Mouse (Mus musculus) embryonic stem cell, embryonic (primary cell): ENCODE data around the gene Pcp2.

ENCODE experiments used
- CTCF ChIA-PET, 4 experiments: fragments of 300-600 bp in 2 of 4; fragments of 350-600 bp in 2 of 4; sonication (Branson Sonifier 250); formaldehyde crosslinking; loops; one replicate each; lab custom pipeline; 2022; ENCODE audit warnings: inconsistent platforms in 2 of 4; lab: Charles Lee
- POLR2A ChIA-PET, 4 experiments: fragments of 300-600 bp in 2 of 4; fragments of 350-600 bp in 2 of 4; sonication (Branson Sonifier 250); formaldehyde crosslinking; loops; one replicate each; lab custom pipeline; 2022; ENCODE audit warnings: antibody characterized with exemption in 4 of 4, inconsistent platforms in 1 of 4; lab: Charles Lee

Gene Pcp2

GRCm38 (mm10) chr8:3598054-3598453 lies 27.3 kb downstream of the Pcp2 start:
- POLR2A ChIA-PET: interaction anchor here (0.5 to 5.6 kb wide), 80 partner anchors 10 to 1080 kb away, joined by 3 to 113 read pairs (median 5); partner anchors contain the start of genes C330021F23Rik (in 3 of the 4), Camsap3 (in 3 of the 4), Mcoln1 (in 3 of the 4) and Pet100 (in 3 of the 4)
- CTCF ChIA-PET: interaction anchor here (0.5 to 2.2 kb wide), 17 partner anchors 11 to 261 kb away, joined by 3 to 7 read pairs (median 4); partner anchors contain the start of genes Trappc5 (in 3 of the 4), Fcor (in 2 of the 4), C330021F23Rik (in 1 of the 4) and Camsap3 (in 1 of the 4)

- ChIA-PET CTCF (no interaction called here), POLR2A (interaction anchor here in 2 of 4 experiments (0.7 to 2.6 kb wide), 5 partner anchors 15 to 80 kb away, joined by 3 to 10 read pairs (median 4); partner anchors contain the start of gene C330021F23Rik (in 1 of the 2))
Measured at GRCm38 (mm10) chr8:3594466-3594865, 30.9 kb downstream of the Pcp2 start.

- POLR2A ChIA-PET: interaction anchor here in 2 of 4 experiments (0.6 to 1.4 kb wide), 4 partner anchors 14 to 79 kb away, joined by 3 to 4 read pairs (median 3); no protein-coding TSS in a partner anchor
- CTCF ChIA-PET: no interaction called here
Measured at GRCm38 (mm10) chr8:3593470-3593869, 31.9 kb downstream of the Pcp2 start.

- ChIA-PET CTCF (interaction anchor here in 3 of 4 experiments (0.6 to 2.9 kb wide), 9 partner anchors 9 to 149 kb away, joined by 3 to 10 read pairs (median 4); partner anchors contain the start of genes Trappc5 (in 2 of the 3) and Fcor (in 1 of the 3)), POLR2A (interaction anchor here (0.6 to 4.4 kb wide), 50 partner anchors 9 to 93 kb away, joined by 3 to 71 read pairs (median 5); partner anchors contain the start of genes Pet100 (in 3 of the 4), Xab2 (in 3 of the 4), C330021F23Rik (in 2 of the 4) and Pnpla6 (in 2 of the 4))
Measured at GRCm38 (mm10) chr8:3588258-3588633, 37.1 kb downstream of the Pcp2 start.

- ChIA-PET CTCF (interaction anchor here in 3 of 4 experiments (0.6 to 2.9 kb wide), 13 partner anchors 10 to 149 kb away, joined by 3 to 10 read pairs (median 5); partner anchors contain the start of genes Trappc5 (in 2 of the 3) and Fcor (in 1 of the 3)), POLR2A (interaction anchor here (0.6 to 4.4 kb wide), 69 partner anchors 8 to 545 kb away, joined by 3 to 71 read pairs (median 4); partner anchors contain the start of genes C330021F23Rik (in 3 of the 4), Mcoln1 (in 3 of the 4), Pet100 (in 3 of the 4) and Xab2 (in 3 of the 4))
Measured at GRCm38 (mm10) chr8:3587391-3588257, 37.7 kb downstream of the Pcp2 start.

- ChIA-PET CTCF (interaction anchor here in 3 of 4 experiments (0.7 to 2.9 kb wide), 7 partner anchors 9 to 89 kb away, joined by 3 to 10 read pairs (median 5); partner anchors contain the start of gene Trappc5 (in 2 of the 3)), POLR2A (interaction anchor here (0.5 to 4.4 kb wide), 51 partner anchors 8 to 199 kb away, joined by 3 to 71 read pairs (median 4); partner anchors contain the start of genes C330021F23Rik (in 3 of the 4), Mcoln1 (in 3 of the 4), Fcor (in 1 of the 4) and Pet100 (in 1 of the 4))
Measured at GRCm38 (mm10) chr8:3586993-3587390, 38.4 kb downstream of the Pcp2 start, which contains the start of gene Camsap3. Gene Camsap3 (plus strand): TSS chr8:3587293.

- POLR2A ChIA-PET: interaction anchor here in 3 of 4 experiments (0.5 to 4.4 kb wide), 9 partner anchors 8 to 111 kb away, joined by 3 to 71 read pairs (median 20); partner anchors contain the start of genes C330021F23Rik (in 2 of the 3) and Retn (in 1 of the 3)
- CTCF ChIA-PET: interaction anchor here in 1 of 4 experiments (1.3 to 2.9 kb wide), 2 partner anchors 9 to 90 kb away, joined by 3 to 10 read pairs; partner anchors contain the start of gene Trappc5
Measured at GRCm38 (mm10) chr8:3586452-3586851, 38.9 kb downstream of the Pcp2 start.

GRCm38 (mm10) chr8:3581961-3582360 lies 43.4 kb downstream of the Pcp2 start:
- CTCF ChIA-PET: interaction anchor here in 3 of 4 experiments (0.6 to 0.9 kb wide), 5 partner anchors 11 to 90 kb away, joined by 3 to 5 read pairs (median 3); no protein-coding TSS in a partner anchor
- POLR2A ChIA-PET: interaction anchor here in 3 of 4 experiments (0.7 to 5.0 kb wide), 7 partner anchors 10 to 66 kb away, joined by 3 to 71 read pairs (median 19); partner anchors contain the start of gene C330021F23Rik (in 1 of the 3)

- CTCF ChIA-PET: interaction anchor here in 2 of 4 experiments (0.6 to 1.2 kb wide), 4 partner anchors 20 to 97 kb away, joined by 3 to 4 read pairs (median 4); partner anchors contain the start of gene Trappc5 (in 1 of the 2)
- POLR2A ChIA-PET: interaction anchor here (0.5 to 5.0 kb wide), 51 partner anchors 8 to 659 kb away, joined by 3 to 71 read pairs (median 4); partner anchors contain the start of genes C330021F23Rik (in 3 of the 4), Camsap3 (in 2 of the 4), Trappc5 (in 2 of the 4) and Fcor (in 1 of the 4)
Measured at GRCm38 (mm10) chr8:3579390-3580364, 45.7 kb downstream of the Pcp2 start.

GRCm38 (mm10) chr8:3576211-3576960 lies 49.0 kb downstream of the Pcp2 start:
- ChIA-PET CTCF (interaction anchor here in 2 of 4 experiments (0.6 to 1.3 kb wide), 3 partner anchors 16 to 356 kb away, joined by 3 to 6 read pairs (median 3); no protein-coding TSS in a partner anchor), POLR2A (interaction anchor here in 3 of 4 experiments (0.6 to 3.3 kb wide), 19 partner anchors 9 to 181 kb away, joined by 3 to 50 read pairs (median 4); partner anchors contain the start of genes C330021F23Rik (in 2 of the 3), Camsap3 (in 2 of the 3) and Pnpla6 (in 1 of the 3))

- ChIA-PET CTCF (interaction anchor here in 3 of 4 experiments (0.6 to 1.2 kb wide), 9 partner anchors 15 to 222 kb away, joined by 3 to 8 read pairs (median 3); partner anchors contain the start of genes Fcor (in 2 of the 3) and Trappc5 (in 1 of the 3)), POLR2A (interaction anchor here (0.6 to 3.3 kb wide), 27 partner anchors 8 to 186 kb away, joined by 3 to 50 read pairs (median 5); partner anchors contain the start of genes Camsap3 (in 3 of the 4), Fcor (in 2 of the 4), Mcoln1 (in 2 of the 4) and Arhgef18 (in 1 of the 4))
Measured at GRCm38 (mm10) chr8:3574546-3574945, 50.8 kb downstream of the Pcp2 start.
